Mouse (Mus musculus) liver, embryonic 13.5 days (tissue): ENCODE measurements around the gene Cenpm. TPM values are rescaled to one million over a fixed set of nuclear protein-coding genes. Genes with fewer than 3 reads are reported as not detected.
A peak's percentile ranks its signal among the peaks of the same experiment; 100 is the strongest.

Experiments
- ATAC-seq: fragments of 200-750 bp; cut with Nextera tagmentation; 2 replicates; pipeline ENCODE4 v1.8.0; 2017; ENCODE audit warnings: low read depth, mild to moderate bottlenecking, moderate number of reproducible peaks, moderate library complexity
- DNase-seq: peaks from one replicate; pipeline ENCODE4 v3.0.0; 2022
- H3K27ac ChIP-seq: fragments of 300-500 bp; sonication (generic); 2 replicates; pipeline ENCODE4 v1.5.1; 2015; ENCODE audit warnings: moderate library complexity, mild to moderate bottlenecking, inconsistent platforms
- H3K27me3 ChIP-seq: fragments of 300-500 bp; sonication (generic); 2 replicates; pipeline ENCODE4 v1.6.1; 2015; ENCODE audit warnings: mild to moderate bottlenecking, inconsistent platforms
- H3K36me3 ChIP-seq: fragments of 300-500 bp; sonication (generic); 2 replicates; pipeline ENCODE4 v1.6.1; 2015; ENCODE audit warnings: mild to moderate bottlenecking, inconsistent platforms
- H3K4me1 ChIP-seq: fragments of 300-500 bp; sonication (generic); replicated peaks from 2 replicates; pipeline ENCODE4 v1.6.1; 2015; ENCODE audit warnings: inconsistent platforms
- H3K4me2 ChIP-seq: fragments of 300-500 bp; sonication (generic); 2 replicates; pipeline ENCODE4 v1.6.1; 2015; ENCODE audit warnings: inconsistent platforms, mild to moderate bottlenecking, moderate library complexity
- H3K4me3 ChIP-seq: fragments of 300-500 bp; sonication (generic); replicated peaks from 2 replicates; pipeline ENCODE4 v1.5.1; 2015; ENCODE audit warnings: mild to moderate bottlenecking, inconsistent platforms
- H3K9ac ChIP-seq: fragments of 300-500 bp; sonication (generic); 2 replicates; pipeline ENCODE4 v1.6.1; 2015; ENCODE audit warnings: mild to moderate bottlenecking, inconsistent platforms
- H3K9me3 ChIP-seq: fragments of 300-500 bp; sonication (generic); replicated peaks from 2 replicates; pipeline ENCODE4 v1.6.1; 2016; ENCODE audit warnings: inconsistent platforms
- WGBS: fragments of 180-500 bp; shearing (Covaris S2); methylation state at CpG from one replicate; pipeline ENCODE4 v1.1.7; 2015; ENCODE audit not compliant: insufficient replicate concordance; 5-methylcytosine and 5-hydroxymethylcytosine counted together
- polyA plus RNA-seq: library from polyadenylated mRNA; unstranded; fragments of >200 nt; fragmentation: Nextera tagmentation; extraction: Ambion mirVana; gene quantifications from 2 replicates; pipeline ENCODE4 v1.2.1, GENCODE M21; 2015

Cenpm gene
- polyA plus RNA-seq, 1 experiment from 2014 or later = 41.7 TPM

GRCm38 (mm10) chr15:82223657-82224601 is 20.6 kb downstream of the Cenpm start, which contains the start of gene Tnfrsf13c:
Gene Tnfrsf13c, minus strand, starts transcription at chr15:82224369.
- WGBS = 3% methylated on average over 42 of the region's 44 CpGs
- DNase-seq = peak; percentile 38
- no peaks in the 10 kb centered on the region for H3K9me3 ChIP-seq
- H3K4me2 ChIP-seq = peak within 1 kb of the TSS; percentile 77
- ATAC-seq = peak; percentile 83
- H3K36me3 ChIP-seq = no peaks in the 10 kb centered on the region
- peak within 1 kb of the TSS; percentile 61; the same call in 1 of the 2 replicates for H3K27ac ChIP-seq
- peak within 1 kb of the TSS; percentile 65 for H3K9ac ChIP-seq
- peaks cover 48% of the 10 kb centered on the region for H3K4me1 ChIP-seq
- H3K27me3 ChIP-seq = peaks cover 69% of the 10 kb centered on the region
- H3K4me3 ChIP-seq = peak within 1 kb of the TSS; percentile 54

DNA sequence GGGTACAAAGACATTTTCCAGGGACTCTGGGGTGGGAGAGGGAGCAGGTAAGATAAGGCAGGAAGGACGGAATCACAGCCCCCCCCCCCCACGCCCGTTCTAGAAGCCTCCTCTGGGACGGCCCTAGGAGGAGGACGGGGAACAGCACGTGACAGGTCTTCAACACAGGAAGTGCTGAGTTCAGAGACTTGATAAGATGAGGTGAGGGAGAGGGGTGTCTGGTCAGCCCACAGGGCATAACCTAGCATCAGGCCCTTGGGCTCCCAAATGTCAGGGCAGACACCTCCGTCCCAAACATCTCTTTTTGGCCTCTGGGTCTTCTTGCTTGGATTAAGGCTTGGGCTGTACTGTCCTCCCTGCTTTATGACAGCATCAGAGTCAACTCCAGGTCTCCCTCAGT is 21.3 kb downstream of the Cenpm start:
- Histone ChIP-seq H3K27me3 (peaks cover 75% of the 10 kb centered on the region), H3K4me3 (peak overlapping the region; percentile 54; the same call in 1 of the 2 replicates), H3K27ac (no peak overlapping the region), H3K9ac (0 out of 2 replicates have a peak overlapping the region, but pooled peaks have one; percentile 65), H3K4me2 (peak overlapping the region; percentile 77), H3K9me3 (no peaks in the 10 kb centered on the region), H3K4me1 (peaks cover 44% of the 10 kb centered on the region), H3K36me3 (no peaks in the 10 kb centered on the region)
- ATAC-seq (no peak), DNase-seq (no peak)
- 24% methylated on average over 7 of the region's 7 CpGs for WGBS

DNA sequence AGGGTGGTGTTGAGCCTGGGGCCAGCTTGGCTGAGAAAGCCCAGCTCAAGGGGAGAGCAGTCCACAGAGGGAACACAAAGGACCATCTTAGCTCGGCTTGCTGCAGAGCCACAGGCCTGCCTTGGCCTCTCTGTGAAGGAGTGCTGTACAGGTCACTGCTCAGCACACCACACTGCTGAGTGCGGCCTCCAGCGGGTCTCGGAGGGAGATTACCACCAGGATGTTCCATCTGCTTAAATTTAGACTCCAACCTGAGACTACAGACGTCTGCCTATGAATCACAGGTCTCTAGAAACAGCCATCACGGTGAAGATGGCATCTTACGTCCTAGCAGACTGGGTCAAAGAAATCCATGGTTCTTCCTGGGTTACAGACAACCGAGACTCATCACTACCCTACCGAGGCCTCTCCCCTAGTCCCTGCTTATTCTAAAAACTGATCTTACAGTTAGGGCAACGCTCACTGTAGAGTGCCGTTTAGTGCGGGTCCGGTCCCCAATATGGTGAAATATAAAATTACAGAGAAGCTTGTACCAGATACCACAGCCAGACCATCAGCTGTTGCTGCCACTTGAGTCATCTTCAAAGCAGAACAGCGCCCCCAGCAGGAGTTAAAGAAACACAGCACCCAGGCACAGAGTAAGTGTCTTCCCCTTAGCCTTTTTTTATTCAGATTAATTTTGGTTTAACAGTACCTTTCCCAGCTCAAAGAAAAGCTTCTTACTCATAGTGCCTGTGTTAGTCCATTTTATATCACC is 23.3 kb downstream of the Cenpm start:
- 66% methylated on average over 14 of the region's 14 CpGs for WGBS
- Histone ChIP-seq H3K9me3 (no peaks in the 10 kb centered on the region), H3K27me3 (peaks cover 91% of the 10 kb centered on the region), H3K9ac (no peak overlapping the region), H3K4me1 (peaks cover 36% of the 10 kb centered on the region), H3K27ac (no peak overlapping the region), H3K4me2 (no peak overlapping the region), H3K36me3 (no peaks in the 10 kb centered on the region), H3K4me3 (no peak overlapping the region)
- no peak for DNase-seq
- no peak for ATAC-seq

DNA sequence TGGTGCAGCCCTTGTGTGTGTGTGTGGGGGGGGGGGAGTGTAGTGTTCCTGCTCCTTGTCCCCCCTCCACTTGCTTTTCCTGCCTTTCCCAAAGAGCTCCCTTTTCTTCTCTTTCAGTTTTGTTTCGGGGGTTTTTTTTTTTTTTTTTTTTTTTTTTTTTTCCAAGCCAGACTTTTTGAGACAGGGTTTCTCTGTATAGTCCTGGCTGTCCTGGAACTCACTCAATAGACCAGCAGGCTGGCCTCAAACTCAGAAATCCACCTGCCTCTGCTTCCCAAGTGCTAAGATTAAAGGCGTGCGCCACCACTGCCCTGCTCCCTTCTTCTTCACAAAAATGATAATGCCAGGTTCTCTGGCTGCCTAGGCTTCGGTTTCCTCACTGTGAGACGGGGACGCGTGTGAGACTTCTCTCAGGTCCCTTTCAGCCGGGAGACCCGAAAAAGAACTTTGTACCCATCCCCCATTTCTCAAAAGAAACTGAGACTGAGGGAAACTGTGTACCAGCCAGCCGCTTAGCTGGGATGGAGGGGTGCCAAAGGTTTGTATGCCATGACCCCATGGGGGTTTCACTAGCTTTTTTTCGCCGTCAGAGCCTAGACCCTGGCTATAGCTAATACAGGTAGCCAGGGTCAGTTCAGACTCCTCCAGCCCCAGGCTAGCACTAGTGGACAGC is 24.4 kb downstream of the Cenpm start:
- DNase-seq = no peak
- no peak overlapping the region for H3K9ac ChIP-seq
- no peaks in the 10 kb centered on the region for H3K36me3 ChIP-seq
- no peaks in the 10 kb centered on the region for H3K9me3 ChIP-seq
- H3K27me3 ChIP-seq = peaks cover 91% of the 10 kb centered on the region
- H3K4me3 ChIP-seq = no peak overlapping the region
- 65% methylated on average over 11 of the region's 12 CpGs for WGBS
- H3K27ac ChIP-seq = no peak overlapping the region
- H3K4me1 ChIP-seq = peaks cover 25% of the 10 kb centered on the region
- ATAC-seq = no peak
- H3K4me2 ChIP-seq = no peak overlapping the region

DNA sequence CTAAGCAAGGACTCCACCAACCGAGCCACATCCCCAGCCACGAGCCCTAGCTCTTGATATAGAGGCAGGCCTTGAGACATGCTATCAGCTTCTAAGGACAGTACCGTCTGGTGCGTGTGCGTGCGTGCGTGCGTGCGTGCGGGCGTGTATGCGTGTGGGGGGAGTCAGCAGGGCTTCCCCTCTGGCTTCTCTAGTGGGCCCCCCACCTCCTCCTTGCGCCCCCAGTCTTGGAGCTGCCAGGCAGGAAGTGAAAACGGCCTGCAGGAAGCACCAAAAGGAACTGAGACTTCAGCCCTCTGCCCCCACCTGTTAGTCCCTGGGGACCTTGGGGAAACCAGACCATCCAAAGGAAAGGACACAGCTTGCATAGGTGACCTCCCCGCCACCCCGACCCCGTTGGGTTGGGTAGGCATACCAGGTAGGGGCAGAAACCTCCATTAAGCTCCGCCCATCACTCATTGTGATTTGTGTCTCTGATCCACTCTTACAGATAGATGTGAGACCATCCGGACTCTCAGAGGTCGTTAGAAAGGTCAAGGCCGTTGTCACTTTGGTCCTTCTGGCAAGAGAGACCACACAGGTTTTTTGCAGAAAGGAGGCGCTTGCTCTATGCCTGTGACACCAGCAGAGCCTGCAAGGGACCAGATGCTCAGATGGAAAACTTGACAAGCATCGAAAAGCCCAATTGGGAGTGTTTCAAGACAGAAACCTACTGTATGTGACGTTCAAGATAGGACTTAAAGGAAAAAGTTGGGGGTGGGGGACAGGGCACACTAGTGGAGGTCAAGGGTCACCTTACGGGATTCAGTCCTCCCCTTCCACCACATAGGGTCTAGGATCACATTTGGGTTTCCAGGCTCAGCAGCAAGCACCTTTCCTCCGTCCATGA is 25.5 kb downstream of the Cenpm start:
- no peak overlapping the region for H3K9ac ChIP-seq
- H3K36me3 ChIP-seq = no peaks in the 10 kb centered on the region
- no peak for ATAC-seq
- WGBS = 39% methylated on average over 26 of the region's 26 CpGs
- peaks cover 91% of the 10 kb centered on the region for H3K27me3 ChIP-seq
- H3K4me2 ChIP-seq = no peak overlapping the region
- H3K4me3 ChIP-seq = no peak overlapping the region
- H3K4me1 ChIP-seq = peaks cover 14% of the 10 kb centered on the region
- H3K9me3 ChIP-seq = no peaks in the 10 kb centered on the region
- DNase-seq = no peak
- no peak overlapping the region for H3K27ac ChIP-seq

DNA sequence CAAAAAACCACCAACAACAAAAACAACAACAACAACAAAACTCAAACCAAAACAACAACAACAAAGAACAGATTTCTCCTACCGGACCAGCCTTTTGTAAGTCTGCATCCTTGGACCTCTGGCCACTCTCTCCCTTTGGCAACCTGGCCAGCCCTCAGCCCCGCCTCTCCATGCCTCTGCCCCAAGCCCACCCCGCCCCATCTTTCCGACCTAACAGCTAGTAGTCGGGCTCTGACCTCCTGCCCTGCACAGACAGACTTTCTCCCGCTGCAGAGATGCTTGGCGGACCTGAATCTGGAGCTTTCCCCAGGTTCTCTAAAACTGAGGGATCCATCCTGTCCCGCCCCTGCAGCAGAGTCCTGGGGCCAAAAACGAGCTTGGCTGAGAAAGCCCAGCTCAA is 26.6 kb downstream of the Cenpm start:
- Histone ChIP-seq H3K36me3 (no peaks in the 10 kb centered on the region), H3K27ac (no peak overlapping the region), H3K9ac (no peak overlapping the region), H3K27me3 (peaks cover 91% of the 10 kb centered on the region), H3K4me3 (no peak overlapping the region), H3K4me1 (peaks cover 5% of the 10 kb centered on the region), H3K9me3 (no peaks in the 10 kb centered on the region), H3K4me2 (no peak overlapping the region)
- WGBS = 51% methylated on average over 9 of the region's 9 CpGs
- ATAC-seq (no peak), DNase-seq (no peak)

- H3K27me3 ChIP-seq = peaks cover 91% of the 10 kb centered on the region
- DNase-seq (no peak), ATAC-seq (no peak)
- WGBS = 26% methylated on average over 7 of the region's 7 CpGs
- no peak overlapping the region for H3K4me3 ChIP-seq
- H3K27ac ChIP-seq = no peak overlapping the region
- peaks cover 12% of the 10 kb centered on the region for H3K4me1 ChIP-seq
- no peak overlapping the region for H3K9ac ChIP-seq
- H3K36me3 ChIP-seq = no peaks in the 10 kb centered on the region
- H3K4me2 ChIP-seq = no peak overlapping the region
- H3K9me3 ChIP-seq = no peaks in the 10 kb centered on the region
Measured at GRCm38 (mm10) chr15:82217039-82217438, 27.5 kb downstream of the Cenpm start.

DNA sequence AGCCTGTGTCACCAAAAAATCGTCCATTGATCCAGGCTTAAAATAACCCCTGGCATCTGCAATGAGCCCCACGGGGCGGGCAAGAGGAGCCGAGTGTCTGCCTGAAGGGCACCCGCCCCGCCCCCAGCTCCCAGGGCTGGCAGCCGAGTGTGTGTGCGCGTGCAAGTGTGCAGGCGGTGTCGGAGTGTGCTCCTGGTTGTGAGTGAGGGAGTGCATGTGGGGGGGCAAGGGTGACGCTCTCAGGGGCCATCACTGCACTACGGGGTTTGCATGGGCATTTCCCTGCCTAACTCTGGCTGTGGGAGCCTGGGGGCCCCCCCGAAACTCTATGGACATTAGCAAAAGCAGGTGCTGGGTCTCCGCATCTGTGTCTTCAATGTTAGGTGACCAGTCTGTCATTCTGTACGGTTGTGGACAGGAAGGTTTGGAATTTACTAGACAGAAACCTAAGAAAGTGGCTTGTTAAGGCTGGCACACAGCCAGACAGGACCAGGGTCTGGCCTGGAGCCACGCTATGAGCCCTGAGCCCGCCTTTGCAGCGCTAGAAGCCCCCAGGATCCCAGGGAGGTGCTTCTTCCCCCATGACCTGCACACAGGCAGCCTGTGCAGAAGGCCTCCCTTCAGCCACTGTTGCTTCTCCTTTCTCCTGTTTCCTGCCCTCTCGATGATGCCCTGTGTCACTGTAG is 28.3 kb downstream of the Cenpm start:
- Histone ChIP-seq H3K9me3 (no peaks in the 10 kb centered on the region), H3K27ac (no peak overlapping the region), H3K9ac (no peak overlapping the region), H3K4me1 (peaks cover 19% of the 10 kb centered on the region), H3K4me2 (no peak overlapping the region), H3K4me3 (no peak overlapping the region), H3K27me3 (peaks cover 93% of the 10 kb centered on the region), H3K36me3 (no peaks in the 10 kb centered on the region)
- DNase-seq = no peak
- WGBS = 60% methylated on average over 20 of the region's 20 CpGs
- no peak for ATAC-seq

DNA sequence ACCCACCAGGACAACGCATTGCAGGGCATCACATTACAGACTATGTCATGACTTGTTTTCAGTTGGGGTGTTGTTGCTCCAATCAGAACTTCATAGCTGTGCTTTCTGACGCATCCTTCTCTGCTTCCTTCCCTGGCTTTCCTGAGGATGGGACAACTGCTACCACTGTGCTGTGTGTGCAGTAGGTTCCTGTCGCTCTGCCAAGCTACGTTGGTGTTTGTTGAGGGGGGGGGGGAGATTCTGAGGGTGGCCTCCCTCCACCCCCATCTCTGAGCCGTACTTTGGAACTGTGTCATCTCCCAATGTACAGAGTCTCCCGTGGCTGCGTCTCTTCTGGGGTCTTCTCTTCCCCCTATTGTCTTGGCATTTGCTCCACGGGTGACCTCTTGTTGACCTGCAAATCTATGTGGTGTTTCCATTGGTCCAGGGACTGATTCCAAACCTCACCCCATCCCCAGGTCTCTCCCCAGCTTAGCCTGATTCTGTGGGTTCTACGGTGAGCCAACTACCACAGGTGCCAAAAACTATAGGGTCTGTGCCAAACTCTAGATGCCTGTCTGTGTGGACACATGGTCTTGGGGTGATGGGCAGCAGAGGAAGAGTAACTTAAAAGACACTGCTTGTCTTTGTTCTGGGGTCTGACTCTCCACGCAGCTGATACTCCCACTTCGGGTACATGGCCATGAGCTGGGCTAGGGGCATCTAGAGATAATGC is 29.1 kb downstream of the Cenpm start:
- 39% methylated on average over 11 of the region's 11 CpGs for WGBS
- no peaks in the 10 kb centered on the region for H3K36me3 ChIP-seq
- peaks cover 19% of the 10 kb centered on the region for H3K4me1 ChIP-seq
- DNase-seq = no peak
- ATAC-seq = no peak
- no peak overlapping the region for H3K4me2 ChIP-seq
- H3K27me3 ChIP-seq = peaks cover 93% of the 10 kb centered on the region
- no peak overlapping the region for H3K27ac ChIP-seq
- H3K9ac ChIP-seq = no peak overlapping the region
- H3K9me3 ChIP-seq = no peaks in the 10 kb centered on the region
- H3K4me3 ChIP-seq = no peak overlapping the region
